ENCODE assay signal across 15 mouse cellular contexts in genomic region chr17:80686066-80686465, GRCm38 (mm10).
"Had no signal": no experiment of that assay in that cellular context is flagged by ENCODE, and none has a peak within 500 bp of the region (broad histone marks: within the 10 kb centered on the region; RNA-seq: fewer than 3 reads in every experiment).

No protein-coding gene starts in this region.

- H3K4me3 ChIP-seq: layer of hippocampus, adult 2 months; limb, embryonic 13.5 days; megakaryocyte, embryonic 14.5 days; midbrain, embryonic 15.5 days; neural tube, embryonic 13.5 days; stomach, embryonic 15.5 days had no signal

- H3K4me2 ChIP-seq: limb, embryonic 13.5 days; midbrain, embryonic 11.5 days; midbrain, embryonic 15.5 days; neural tube, embryonic 13.5 days; stomach, embryonic 15.5 days had no signal

- H3K4me1 ChIP-seq: megakaryocyte, embryonic 14.5 days had no signal

- ATAC-seq: midbrain, embryonic 15.5 days had no signal

- H3K9me3 ChIP-seq: limb, embryonic 13.5 days; megakaryocyte, embryonic 14.5 days; midbrain, embryonic 15.5 days; neural tube, embryonic 13.5 days; stomach, embryonic 15.5 days had no signal

- H3K27me3 ChIP-seq: limb, embryonic 13.5 days; megakaryocyte, embryonic 14.5 days; midbrain, embryonic 15.5 days; neural tube, embryonic 13.5 days; stomach, embryonic 15.5 days had no signal

- H3K27ac ChIP-seq: layer of hippocampus, adult 2 months; limb, embryonic 13.5 days; liver, embryonic 14.5 days; midbrain, embryonic 15.5 days; neural tube, embryonic 13.5 days; stomach, embryonic 15.5 days had no signal

- H3K9ac ChIP-seq: limb, embryonic 13.5 days; liver, embryonic 14.5 days; midbrain, embryonic 15.5 days; neural tube, embryonic 13.5 days; stomach, embryonic 15.5 days had no signal

- DNase-seq: kidney, postnatal 10 days; kidney, postnatal 4 days; lung, adult 18-20 months; lung, postnatal 4 days; right cerebral cortex, postnatal 14 days; thymus, adult 2 months; thymus, postnatal 36 days had no signal

- H3K36me3 ChIP-seq: midbrain, embryonic 15.5 days; neural tube, embryonic 13.5 days; stomach, embryonic 15.5 days had no signal
